Mouse (Mus musculus) layer of hippocampus, adult 18-20 months (tissue): ENCODE measurements around the gene Cyp2a5. TPM values are rescaled to one million over a fixed set of nuclear protein-coding genes. Genes with fewer than 3 reads are reported as not detected.
"Not testable (repeated sequence)": the region's sequence is repeated elsewhere in the genome, so short reads cannot be mapped to it uniquely, and the experiment has no call there.

Experiments
- DNase-seq, 2 experiments: peaks; one replicate each; pipeline ENCODE4 v3.0.0; 2022; ENCODE audit warnings: low spot score in 2 of 2
- long read RNA-seq: library from polyadenylated mRNA; stranded (forward); transcript quantifications from one replicate; pipeline ENCODE4 v2.0.0, GENCODE M21; 2021
- total RNA-seq, 2 experiments: library from RNA; stranded (reverse); gene quantifications; 2 replicates each; pipeline ENCODE4 v1.2.3; 2021

The Cyp2a5 gene
- total RNA-seq, result not detected
- long read RNA-seq, result 0 reads

GRCm38 (mm10) chr7:26835059-26835458 lies at the start of gene Cyp2a5:
Gene Cyp2a5, plus strand, starts transcription at chr7:26835305.
- DNase-seq, result not testable (repeated sequence)

GRCm38 (mm10) chr7:26786013-26786412 lies 49.1 kb upstream of the Cyp2a5 start:
- DNase-seq, result not testable (repeated sequence)

GRCm38 (mm10) chr7:26789984-26790383 lies 45.1 kb upstream of the Cyp2a5 start:
- no peak for DNase-seq

- no peak for DNase-seq
Observed at GRCm38 (mm10) chr7:26800104-26800503, 35.0 kb upstream of the Cyp2a5 start.

GRCm38 (mm10) chr7:26800996-26801395 lies 34.1 kb upstream of the Cyp2a5 start:
- DNase-seq, result no peak

- no peak for DNase-seq
Observed at GRCm38 (mm10) chr7:26808592-26808991, 26.5 kb upstream of the Cyp2a5 start, which contains the start of gene Cyp2g1. Gene Cyp2g1, plus strand, starts transcription at chr7:26808892.

- DNase-seq, result not testable (repeated sequence)
Observed at GRCm38 (mm10) chr7:26831556-26832292, 3.4 kb upstream of the Cyp2a5 start.

- not testable (repeated sequence) for DNase-seq
Observed at GRCm38 (mm10) chr7:26832668-26833067, 2.4 kb upstream of the Cyp2a5 start.

GRCm38 (mm10) chr7:26843400-26843799 lies 8.3 kb downstream of the Cyp2a5 start:
- DNase-seq, result not testable (repeated sequence)

GRCm38 (mm10) chr7:26850063-26850462 lies 15.0 kb downstream of the Cyp2a5 start:
- not testable (repeated sequence) for DNase-seq

- DNase-seq, result not testable (repeated sequence)
Observed at GRCm38 (mm10) chr7:26878581-26878980, 43.5 kb downstream of the Cyp2a5 start.

- DNase-seq, result not testable (repeated sequence)
Observed at GRCm38 (mm10) chr7:26880600-26880999, 45.5 kb downstream of the Cyp2a5 start.

Other genes starting within 250 kb of the Cyp2a5 start
- not detected for gene Vmn1r185, start 216.8 kb upstream of the Cyp2a5 start, total RNA-seq
- gene Cyp2b23, start 148.9 kb upstream of the Cyp2a5 start, total RNA-seq, result not detected
- not detected for gene Cyp2b19, start 78.2 kb upstream of the Cyp2a5 start, total RNA-seq
- not detected for gene Cyp2g1, start 26.4 kb upstream of the Cyp2a5 start, total RNA-seq
- not detected for gene Cyp2a22, start 104.1 kb downstream of the Cyp2a5 start, total RNA-seq
- not detected for gene Cyp2a12, start 193.8 kb downstream of the Cyp2a5 start, total RNA-seq